Mouse (Mus musculus) ES-E14 (cell line): ENCODE results near the gene Arhgap24.

Source experiments
- HCFC1 ChIP-seq: IDR thresholded peaks from 2 replicates; pipeline ENCODE4 v1.6.1; 2012; ENCODE audit warnings: low read length, inconsistent platforms, borderline replicate concordance; ENCODE audit not compliant: insufficient read depth
- ZC3H11A ChIP-seq: IDR thresholded peaks from 2 replicates; pipeline ENCODE4 v1.6.1; 2012; ENCODE audit warnings: low read depth, mild to moderate bottlenecking, inconsistent platforms, low read length, borderline replicate concordance
- ZNF384 ChIP-seq: IDR thresholded peaks from 2 replicates; pipeline ENCODE4 v1.6.1; 2012; ENCODE audit warnings: low read depth, low read length, inconsistent platforms

DNA sequence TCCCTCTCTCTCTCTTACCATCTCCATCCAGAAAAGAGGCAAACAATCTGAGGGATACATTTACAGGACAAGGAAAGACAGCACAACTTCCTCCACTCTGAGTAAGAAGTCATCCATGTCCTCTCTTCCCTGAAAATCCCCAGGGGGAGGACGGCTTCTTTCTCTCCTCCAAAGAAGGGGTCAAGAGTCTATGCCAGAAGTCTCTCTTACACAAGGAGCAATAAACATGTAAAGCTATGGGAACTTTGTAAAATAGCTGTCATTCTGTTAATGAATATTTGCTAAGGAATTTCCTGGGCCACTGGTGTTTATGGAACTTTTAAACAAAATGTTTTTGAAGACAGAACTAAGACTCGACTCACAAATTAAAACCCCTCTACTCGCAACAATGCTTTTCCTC lies 248.3 kb downstream of the Arhgap24 start:
- TF ChIP-seq ZNF384: no peak
- TF ChIP-seq HCFC1: no peak
- no peak for TF ChIP-seq ZC3H11A
